Mouse (Mus musculus) intestine, embryonic 15.5 days (tissue): ENCODE results near the gene Adam15. TPM values are rescaled to one million over a fixed set of nuclear protein-coding genes. Genes with fewer than 3 reads are reported as not detected.

Experiments
- ATAC-seq: fragments of 200-750 bp; cut with Nextera tagmentation; 2 replicates; pipeline ENCODE4 v1.8.0; 2017; ENCODE audit warnings: moderate TSS enrichment, moderate library complexity
- H3K27ac ChIP-seq: fragments of 300-500 bp; sonication (generic); 2 replicates; pipeline ENCODE4 v1.5.1; 2015; ENCODE audit warnings: mild to moderate bottlenecking, inconsistent platforms
- H3K27me3 ChIP-seq: fragments of 300-500 bp; sonication (generic); replicated peaks from 2 replicates; pipeline ENCODE4 v1.6.1; 2015; ENCODE audit warnings: inconsistent platforms
- H3K36me3 ChIP-seq: fragments of 300-500 bp; sonication (generic); 2 replicates; pipeline ENCODE4 v1.6.1; 2015; ENCODE audit warnings: inconsistent platforms
- H3K4me1 ChIP-seq: fragments of 300-500 bp; sonication (generic); replicated peaks from 2 replicates; pipeline ENCODE4 v1.6.1; 2015; ENCODE audit warnings: inconsistent platforms
- H3K4me2 ChIP-seq: fragments of 300-500 bp; sonication (generic); replicated peaks from 2 replicates; pipeline ENCODE4 v1.6.1; 2015; ENCODE audit warnings: mild to moderate bottlenecking, inconsistent platforms
- H3K4me3 ChIP-seq: fragments of 300-500 bp; sonication (generic); replicated peaks from 2 replicates; pipeline ENCODE4 v1.5.1; 2015; ENCODE audit warnings: inconsistent platforms
- H3K9ac ChIP-seq: fragments of 300-500 bp; sonication (generic); 2 replicates; pipeline ENCODE4 v1.6.1; 2015; ENCODE audit warnings: inconsistent platforms
- H3K9me3 ChIP-seq: fragments of 300-500 bp; sonication (generic); 2 replicates; pipeline ENCODE4 v1.6.1; 2016; ENCODE audit warnings: inconsistent platforms
- WGBS: fragments of 180-500 bp; shearing (Covaris S2); methylation state at CpG from one replicate; pipeline ENCODE4 v1.1.7; 2015; 5-methylcytosine and 5-hydroxymethylcytosine counted together
- polyA plus RNA-seq: library from polyadenylated mRNA; unstranded; fragments of >200 nt; fragmentation: Nextera tagmentation; extraction: Ambion mirVana; gene quantifications from 2 replicates; pipeline ENCODE4 v1.2.1, GENCODE M21; 2015

Adam15 gene
- polyA plus RNA-seq, 1 experiment from 2014 or later = 45.5 TPM

DNA sequence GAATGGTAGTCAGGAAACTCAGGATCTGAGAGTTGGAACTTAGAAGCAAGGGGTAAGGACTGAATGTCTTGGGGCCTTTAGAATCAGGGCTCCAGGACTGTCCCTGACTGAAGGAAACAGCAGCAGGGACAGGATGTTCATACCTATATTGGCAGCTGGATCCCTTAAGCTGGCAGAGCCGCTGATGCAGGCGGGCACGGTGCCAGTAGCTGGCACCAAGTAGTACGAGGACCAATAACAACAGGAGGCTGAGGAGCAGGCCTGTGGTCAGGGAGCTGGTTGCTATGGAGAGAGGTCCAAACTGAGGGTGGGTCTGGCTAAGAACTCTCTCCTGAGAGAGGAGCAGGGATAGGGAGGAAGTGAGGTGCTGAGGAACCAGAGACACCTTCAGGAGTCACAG is 8.0 kb downstream of the Adam15 start:
- no peaks in the 10 kb centered on the region for H3K9me3 ChIP-seq
- H3K9ac ChIP-seq = no peak overlapping the region
- no peak overlapping the region for H3K27ac ChIP-seq
- no peaks in the 10 kb centered on the region for H3K27me3 ChIP-seq
- no peak overlapping the region for H3K4me2 ChIP-seq
- 91% methylated on average over 4 of the region's 4 CpGs for WGBS
- H3K4me3 ChIP-seq = no peak overlapping the region
- ATAC-seq = no peak
- no peaks in the 10 kb centered on the region for H3K36me3 ChIP-seq
- H3K4me1 ChIP-seq = peaks cover 32% of the 10 kb centered on the region

DNA sequence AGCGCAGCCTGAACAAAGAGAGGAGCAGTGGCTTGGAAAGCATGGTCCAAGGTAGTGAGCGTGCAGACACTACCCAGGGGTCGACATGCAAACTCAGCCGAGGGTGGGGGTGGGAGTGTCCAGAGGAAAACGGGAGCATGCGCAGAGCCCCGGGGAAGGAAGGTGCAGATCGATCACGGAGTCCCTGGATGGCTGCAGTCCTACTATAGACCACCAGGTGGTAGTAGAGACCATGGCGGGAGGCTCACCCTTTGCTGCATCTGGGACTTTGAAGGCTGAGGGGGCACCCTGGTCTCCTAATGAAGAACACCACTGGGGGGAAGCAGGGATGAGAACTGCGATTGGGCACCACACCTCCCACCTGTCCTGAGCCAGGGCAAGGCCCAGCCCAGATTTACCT is 9.3 kb downstream of the Adam15 start:
- H3K4me2 ChIP-seq = peak overlapping the region; percentile 85
- peaks cover 40% of the 10 kb centered on the region for H3K4me1 ChIP-seq
- no peaks in the 10 kb centered on the region for H3K9me3 ChIP-seq
- no peaks in the 10 kb centered on the region for H3K36me3 ChIP-seq
- 3% methylated on average over 11 of the region's 11 CpGs for WGBS
- H3K27me3 ChIP-seq = no peaks in the 10 kb centered on the region
- H3K9ac ChIP-seq = 0 out of 2 replicates have a peak overlapping the region, but pooled peaks have one; percentile 28
- ATAC-seq = peak; percentile 21
- H3K27ac ChIP-seq = no peak overlapping the region
- H3K4me3 ChIP-seq = peak overlapping the region; percentile 25

DNA sequence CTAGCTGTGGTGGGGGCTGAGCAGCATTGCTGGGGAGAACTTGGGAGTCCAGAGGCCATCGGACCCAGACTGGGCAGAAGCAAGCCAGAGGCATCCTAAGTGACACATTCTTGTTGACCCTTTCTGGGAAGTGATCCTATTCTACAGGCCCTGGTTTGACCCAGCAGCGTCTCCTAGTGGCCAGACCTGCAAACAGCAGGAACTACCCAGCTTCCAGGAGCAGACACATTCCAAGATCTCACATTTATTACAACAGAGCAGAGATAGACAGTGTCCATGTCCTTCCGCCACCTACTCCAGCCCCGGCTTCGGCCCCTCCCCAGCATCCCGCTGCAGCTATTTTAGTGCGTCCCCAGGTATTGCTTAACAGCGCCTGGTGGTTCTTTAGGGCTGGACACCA is 10.4 kb downstream of the Adam15 start:
- WGBS = 24% methylated on average over 8 of the region's 8 CpGs
- H3K4me2 ChIP-seq = peak overlapping the region; percentile 85
- H3K27me3 ChIP-seq = no peaks in the 10 kb centered on the region
- 0 out of 2 replicates have a peak overlapping the region, but pooled peaks have one; percentile 36 for H3K27ac ChIP-seq
- H3K9me3 ChIP-seq = no peaks in the 10 kb centered on the region
- peak; percentile 10; the same call in 1 of the 2 replicates for ATAC-seq
- no peak overlapping the region; the same call in 1 of the 2 replicates for H3K4me3 ChIP-seq
- H3K4me1 ChIP-seq = peaks cover 40% of the 10 kb centered on the region
- H3K9ac ChIP-seq = no peak overlapping the region
- H3K36me3 ChIP-seq = peaks cover 6% of the 10 kb centered on the region; the same call in 1 of the 2 replicates

DNA sequence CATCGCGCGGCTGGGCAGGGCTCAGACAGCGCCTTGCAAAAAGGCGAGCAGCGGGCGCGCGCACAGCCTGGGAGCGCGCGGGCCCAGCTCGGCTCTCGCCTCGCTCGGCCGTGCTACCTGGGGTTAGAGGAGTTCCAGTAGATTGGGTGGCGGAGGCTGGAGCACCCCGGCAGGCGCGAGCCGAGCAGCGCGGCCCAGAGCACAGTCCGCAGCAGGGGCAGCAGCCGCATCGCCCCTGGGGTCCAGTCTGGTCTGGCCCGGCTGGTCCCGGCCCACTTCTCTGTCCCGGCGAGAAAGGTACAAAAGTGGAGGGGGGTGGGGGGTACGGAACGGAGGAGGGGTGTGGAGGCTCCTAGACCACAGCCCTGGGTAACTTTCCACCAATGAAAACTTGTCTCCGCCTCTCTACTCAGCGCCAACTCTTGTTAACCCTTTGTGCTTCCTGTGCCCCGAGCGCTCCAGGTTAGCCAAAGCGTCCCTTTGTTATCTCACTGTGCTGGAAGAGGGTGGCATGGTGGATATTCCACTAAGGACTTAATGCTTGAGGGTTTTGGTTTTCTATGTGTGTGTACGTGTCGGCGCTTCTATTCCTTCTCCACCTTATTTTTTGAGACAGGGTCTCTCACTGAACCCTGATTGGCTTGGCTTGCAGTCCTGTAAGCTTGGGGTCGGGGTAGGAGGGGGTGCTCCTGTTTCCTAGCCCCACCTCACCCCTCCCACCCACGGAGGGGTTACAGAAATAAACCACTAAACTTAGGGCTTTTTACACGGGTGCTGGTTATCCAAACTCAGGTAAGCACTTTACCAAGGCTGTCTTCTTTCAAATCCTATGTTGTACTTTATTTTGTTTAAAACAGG is 11.8 kb downstream of the Adam15 start, which contains the start of gene Efna4:
Gene Efna4 (minus strand): TSS at position 308 of the 858 bp plus-strand sequence.
- peak within 1 kb of the TSS; percentile 92 for H3K4me3 ChIP-seq
- H3K27me3 ChIP-seq = no peaks in the 10 kb centered on the region
- peak within 1 kb of the TSS; percentile 85 for H3K4me2 ChIP-seq
- under 1% methylated on average over 44 of the region's 44 CpGs for WGBS
- peak; percentile 83 for ATAC-seq
- H3K36me3 ChIP-seq = peaks cover 13% of the 10 kb centered on the region
- peak within 1 kb of the TSS; percentile 93 for H3K9ac ChIP-seq
- H3K4me1 ChIP-seq = peaks cover 44% of the 10 kb centered on the region
- H3K9me3 ChIP-seq = no peaks in the 10 kb centered on the region
- H3K27ac ChIP-seq = peak within 1 kb of the TSS; percentile 93

DNA sequence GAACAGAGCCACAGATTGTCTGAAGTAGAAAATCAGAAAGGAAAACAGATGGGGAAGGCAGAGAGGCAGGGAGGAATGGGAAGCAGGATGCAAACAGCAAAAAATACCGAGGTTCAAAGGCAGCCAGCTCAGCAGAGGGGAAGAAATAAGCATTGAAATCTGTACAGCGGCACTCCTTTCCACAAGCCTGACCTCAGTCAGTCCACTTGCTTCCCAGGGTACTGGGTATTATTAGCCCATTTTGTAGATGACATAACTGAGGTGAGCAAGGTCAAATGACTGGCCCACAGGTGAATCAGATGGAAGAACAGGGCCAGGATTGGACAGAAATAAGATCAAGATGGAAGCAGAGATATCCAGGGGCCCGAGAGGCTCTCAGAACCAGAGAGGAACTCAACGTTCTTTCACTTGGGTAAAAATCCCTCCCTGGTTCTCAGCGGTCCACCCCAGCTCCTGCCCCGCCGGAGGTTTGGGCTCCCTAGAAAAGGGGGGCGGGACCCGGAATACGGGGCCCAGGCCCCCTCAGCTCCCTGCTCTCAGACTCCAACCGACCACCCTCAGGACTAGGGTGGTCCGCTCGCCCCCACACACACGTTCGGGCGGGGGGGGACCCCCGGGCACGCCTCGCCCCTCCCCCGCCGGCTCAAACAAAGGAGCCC is 12.6 kb downstream of the Adam15 start:
- Histone ChIP-seq H3K4me2 (peak overlapping the region; percentile 85), H3K27ac (peak overlapping the region; percentile 93), H3K9me3 (no peaks in the 10 kb centered on the region), H3K4me1 (peaks cover 51% of the 10 kb centered on the region), H3K9ac (peak overlapping the region; percentile 93), H3K4me3 (peak overlapping the region; percentile 92), H3K36me3 (peaks cover 13% of the 10 kb centered on the region), H3K27me3 (no peaks in the 10 kb centered on the region)
- under 1% methylated on average over 18 of the region's 21 CpGs for WGBS
- ATAC-seq = no peak; the same call in 1 of the 2 replicates

DNA sequence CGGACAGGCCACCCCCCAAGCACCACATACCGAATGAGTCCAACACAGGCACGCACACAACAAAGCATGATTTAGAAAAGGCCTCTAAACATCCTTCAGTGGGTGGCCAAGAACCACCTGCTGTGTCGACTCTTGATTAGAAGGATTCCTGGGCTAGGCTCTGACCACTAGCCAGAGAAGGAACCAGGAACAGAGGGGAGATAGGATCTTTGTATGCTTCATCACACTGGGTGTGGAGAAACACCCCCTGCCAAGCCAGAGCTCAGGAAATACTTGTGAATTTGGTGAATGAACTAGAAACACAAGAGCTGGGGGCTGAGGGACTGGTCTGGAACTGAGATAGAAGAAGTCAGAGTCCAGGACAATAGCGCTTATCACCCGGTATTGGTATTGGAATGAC is 13.3 kb downstream of the Adam15 start:
- Histone ChIP-seq H3K4me1 (peaks cover 57% of the 10 kb centered on the region), H3K9me3 (no peaks in the 10 kb centered on the region), H3K4me2 (peak overlapping the region; percentile 85), H3K9ac (peak overlapping the region; percentile 93), H3K27ac (peak overlapping the region; percentile 93; the same call in 1 of the 2 replicates), H3K4me3 (peak overlapping the region; percentile 92), H3K36me3 (peaks cover 13% of the 10 kb centered on the region), H3K27me3 (no peaks in the 10 kb centered on the region)
- WGBS = 17% methylated on average over 6 of the region's 6 CpGs
- ATAC-seq = no peak

DNA sequence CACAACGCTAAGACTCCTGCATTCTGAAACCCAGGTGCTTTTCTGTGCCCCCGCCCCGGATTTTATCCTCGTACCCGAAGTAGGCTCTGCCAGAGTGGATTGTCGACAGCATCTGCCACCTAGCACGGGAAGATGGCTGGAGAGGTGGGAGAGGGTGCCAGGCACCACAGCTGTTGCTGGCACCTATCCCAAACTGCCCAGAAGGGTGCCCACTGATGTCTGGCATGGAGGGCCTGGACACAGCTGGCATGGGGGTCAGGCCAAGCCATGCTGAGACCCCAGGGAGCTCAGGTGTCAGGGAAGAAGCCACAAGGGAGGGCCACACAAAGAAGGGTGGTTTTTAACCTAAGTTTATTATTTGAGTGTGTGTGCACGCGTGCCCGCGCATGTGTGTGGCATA is 16.7 kb downstream of the Adam15 start:
- Histone ChIP-seq H3K36me3 (peaks cover 13% of the 10 kb centered on the region), H3K4me2 (no peak overlapping the region; the same call in 1 of the 2 replicates), H3K9me3 (no peaks in the 10 kb centered on the region), H3K4me3 (no peak overlapping the region), H3K27me3 (no peaks in the 10 kb centered on the region), H3K9ac (no peak overlapping the region; the same call in 1 of the 2 replicates), H3K27ac (no peak overlapping the region), H3K4me1 (peaks cover 49% of the 10 kb centered on the region)
- ATAC-seq = no peak
- 65% methylated on average over 11 of the region's 11 CpGs for WGBS

DNA sequence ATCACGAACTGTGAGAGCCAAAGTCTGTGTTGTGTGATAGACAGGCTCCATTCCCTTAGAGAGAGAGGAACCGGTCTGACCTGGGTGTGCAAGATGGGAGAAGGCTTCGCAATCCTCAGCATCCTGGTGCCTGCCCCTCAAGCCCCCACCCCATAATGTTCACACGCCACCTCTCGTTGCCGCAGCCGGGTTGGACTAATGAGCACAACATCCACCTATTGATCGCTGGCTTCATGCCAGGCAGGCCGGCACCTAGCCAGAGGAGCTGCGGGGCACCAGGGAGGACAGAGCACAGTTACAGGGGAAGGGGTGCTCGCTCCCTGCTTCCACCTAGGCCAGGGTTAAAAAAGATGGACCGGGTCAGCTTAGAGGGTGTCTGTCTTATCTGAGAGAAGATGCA is 17.3 kb downstream of the Adam15 start:
- H3K4me3 ChIP-seq = no peak overlapping the region
- WGBS = 40% methylated on average over 12 of the region's 12 CpGs
- H3K4me1 ChIP-seq = peaks cover 49% of the 10 kb centered on the region
- H3K9ac ChIP-seq = no peak overlapping the region
- ATAC-seq = peak; percentile 24
- H3K36me3 ChIP-seq = peaks cover 13% of the 10 kb centered on the region
- no peak overlapping the region for H3K4me2 ChIP-seq
- no peak overlapping the region for H3K27ac ChIP-seq
- H3K9me3 ChIP-seq = no peaks in the 10 kb centered on the region
- H3K27me3 ChIP-seq = no peaks in the 10 kb centered on the region

DNA sequence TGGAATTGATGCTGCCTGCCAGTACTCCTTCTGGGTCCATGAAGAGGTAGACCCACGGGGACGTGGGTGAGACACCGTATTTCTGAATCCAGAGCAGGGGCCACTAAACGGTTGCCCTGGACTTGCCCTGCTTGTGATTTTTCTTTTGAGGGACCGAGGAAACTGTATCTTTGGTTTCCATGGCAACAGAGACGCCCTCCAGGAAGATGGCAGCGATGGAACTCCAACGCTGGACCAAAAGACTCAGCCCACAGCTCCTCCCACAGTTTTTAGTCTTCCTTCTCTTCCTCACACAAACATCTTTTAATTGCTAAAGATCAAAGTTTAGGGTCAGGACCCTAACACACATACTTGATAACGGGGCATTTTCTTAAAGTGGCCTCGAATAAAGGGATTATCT is 17.8 kb downstream of the Adam15 start:
- 50% methylated on average over 10 of the region's 10 CpGs for WGBS
- Histone ChIP-seq H3K4me2 (no peak overlapping the region), H3K4me1 (peaks cover 47% of the 10 kb centered on the region), H3K27me3 (no peaks in the 10 kb centered on the region), H3K9ac (no peak overlapping the region), H3K9me3 (no peaks in the 10 kb centered on the region), H3K4me3 (no peak overlapping the region), H3K36me3 (peaks cover 13% of the 10 kb centered on the region), H3K27ac (no peak overlapping the region)
- no peak for ATAC-seq

DNA sequence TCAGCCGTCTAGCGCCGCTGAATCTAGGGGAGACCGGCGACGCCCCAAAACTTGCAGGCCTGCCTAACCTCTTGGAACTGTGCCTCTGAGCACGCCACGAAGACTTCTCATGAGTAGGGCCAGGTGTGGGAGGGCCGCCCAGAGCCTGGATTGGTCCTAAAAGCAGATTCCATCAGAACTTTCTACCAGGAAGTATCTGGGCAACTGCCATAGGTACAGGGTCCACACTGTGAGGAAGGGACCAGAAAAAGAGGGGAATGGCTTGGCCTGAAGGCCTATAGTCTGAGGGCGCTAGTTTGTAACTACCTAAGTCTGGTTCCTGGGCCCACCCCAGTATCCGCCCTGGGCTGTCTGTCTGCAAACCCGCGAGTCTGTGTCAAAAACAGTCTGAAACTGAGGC is 18.2 kb downstream of the Adam15 start:
- no peaks in the 10 kb centered on the region for H3K27me3 ChIP-seq
- no peaks in the 10 kb centered on the region for H3K9me3 ChIP-seq
- WGBS = 61% methylated on average over 13 of the region's 13 CpGs
- peaks cover 13% of the 10 kb centered on the region for H3K36me3 ChIP-seq
- no peak overlapping the region for H3K4me3 ChIP-seq
- ATAC-seq = peak; percentile 44
- no peak overlapping the region for H3K9ac ChIP-seq
- H3K4me1 ChIP-seq = peaks cover 43% of the 10 kb centered on the region
- H3K4me2 ChIP-seq = no peak overlapping the region
- H3K27ac ChIP-seq = no peak overlapping the region

DNA sequence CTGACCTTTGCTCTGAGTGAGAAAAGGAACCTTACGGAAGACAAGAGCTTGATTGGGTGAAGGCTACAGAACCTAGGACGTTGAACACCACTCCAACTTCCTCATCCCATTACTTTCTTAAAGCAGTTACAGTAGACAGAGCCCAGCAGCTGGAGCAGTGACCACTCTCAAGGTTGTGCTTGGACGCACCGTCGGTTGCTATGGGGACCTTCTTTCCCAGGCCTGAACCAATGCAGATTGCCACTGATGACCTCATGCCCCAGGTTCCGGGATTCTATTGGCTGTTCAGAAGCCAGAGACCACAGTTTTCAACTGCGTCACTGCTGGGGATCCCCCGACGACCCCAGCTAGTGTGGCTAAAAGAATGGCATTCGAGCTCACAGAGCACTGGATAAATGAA is 18.8 kb downstream of the Adam15 start:
- Histone ChIP-seq H3K9ac (no peak overlapping the region), H3K4me2 (no peak overlapping the region), H3K4me3 (no peak overlapping the region), H3K4me1 (peaks cover 38% of the 10 kb centered on the region), H3K27me3 (no peaks in the 10 kb centered on the region), H3K27ac (no peak overlapping the region), H3K36me3 (peaks cover 13% of the 10 kb centered on the region), H3K9me3 (no peaks in the 10 kb centered on the region)
- 23% methylated on average over 10 of the region's 10 CpGs for WGBS
- ATAC-seq = no peak

DNA sequence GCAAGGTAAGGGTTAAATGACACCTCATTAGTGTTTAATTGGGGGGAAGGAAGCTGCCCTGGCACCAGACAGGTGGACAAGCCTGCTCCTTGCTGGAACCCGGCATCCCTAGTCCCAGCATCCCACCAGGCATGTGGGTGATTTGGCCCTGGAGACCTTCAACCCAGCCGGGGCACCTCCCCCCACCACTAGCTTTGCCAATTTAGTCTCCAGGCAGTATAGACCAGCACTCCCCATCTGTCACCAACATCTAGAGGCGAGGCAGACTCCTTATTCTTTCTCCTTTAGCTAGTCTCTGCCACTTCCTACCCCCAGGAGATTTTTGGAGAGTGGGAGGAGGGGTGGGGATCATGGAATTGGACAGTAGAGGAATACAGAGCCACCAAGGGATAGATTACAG is 19.4 kb downstream of the Adam15 start:
- H3K9me3 ChIP-seq = no peaks in the 10 kb centered on the region
- H3K4me1 ChIP-seq = peaks cover 38% of the 10 kb centered on the region
- ATAC-seq = no peak
- no peak overlapping the region for H3K4me3 ChIP-seq
- no peak overlapping the region for H3K9ac ChIP-seq
- peaks cover 13% of the 10 kb centered on the region for H3K36me3 ChIP-seq
- no peaks in the 10 kb centered on the region for H3K27me3 ChIP-seq
- no peak overlapping the region for H3K4me2 ChIP-seq
- H3K27ac ChIP-seq = no peak overlapping the region
- WGBS = 64% methylated on average over 3 of the region's 3 CpGs
